Mouse (Mus musculus): ENCODE results near the gene Serpina3m. TPM values are rescaled to one million over a fixed set of nuclear protein-coding genes. Genes with fewer than 3 reads are reported as not detected.
A peak's percentile ranks its signal among the peaks of the same experiment; 100 is the strongest.
"Not testable (repeated sequence)": the region's sequence is repeated elsewhere in the genome, so short reads cannot be mapped to it uniquely, and the experiment has no call there.

Gene Serpina3m
- polyA plus RNA-seq, 1 experiment from 2014 or later: not detected

DNA sequence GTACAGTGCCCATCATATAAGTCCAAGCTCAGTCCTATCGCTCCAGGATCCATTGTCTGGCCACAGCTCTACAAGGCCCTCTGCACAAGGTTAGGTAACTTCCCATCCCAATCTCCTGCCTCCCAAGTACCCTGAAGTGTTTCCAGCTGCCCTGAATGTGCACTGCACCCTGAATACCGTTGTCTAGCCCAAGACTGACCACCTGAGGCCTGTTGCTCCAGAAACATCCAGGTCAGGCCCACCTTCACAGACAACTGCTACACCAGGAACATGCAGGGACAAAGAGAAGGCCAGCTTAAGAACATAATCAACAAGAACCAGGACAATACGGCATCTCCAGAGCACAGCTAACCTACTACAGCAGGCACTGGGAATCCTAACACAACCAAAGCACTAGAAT lies 31.7 kb downstream of the Serpina3m start:
- Histone ChIP-seq H3K79me2 (ENCODE audit: inconsistent target) (no peaks in the 10 kb centered on the region), H3K4me3 (ENCODE audit: inconsistent target) (no peak overlapping the region), H3K27ac (no peak overlapping the region), H3K36me3 (ENCODE audit: inconsistent target) (no peaks in the 10 kb centered on the region)
- 86% methylated on average over 3 of the region's 3 CpGs for WGBS (ENCODE audit: missing documents)

DNA sequence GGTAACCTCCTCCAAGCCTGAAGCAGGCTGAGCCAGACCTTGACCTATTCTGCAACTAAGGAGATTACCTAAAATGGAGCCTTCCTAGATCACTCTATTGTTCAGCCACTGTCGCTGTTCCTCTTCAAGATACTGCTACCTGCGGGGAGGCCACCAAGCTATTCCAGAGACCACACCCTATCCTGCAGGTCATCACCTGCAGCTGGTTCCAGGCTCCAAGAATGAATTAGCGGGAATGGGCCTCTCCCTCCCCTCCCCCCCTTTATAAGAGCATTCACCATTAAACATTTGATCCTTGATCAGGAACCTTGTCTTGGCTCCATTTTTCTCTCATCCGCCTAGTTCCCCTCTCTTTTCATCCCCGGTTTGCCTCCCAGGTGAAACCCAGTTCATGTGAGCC lies 38.9 kb downstream of the Serpina3m start:
- not testable (repeated sequence) for H3K4me3 ChIP-seq (ENCODE audit: inconsistent target); H3K36me3 ChIP-seq (ENCODE audit: inconsistent target); H3K79me2 ChIP-seq (ENCODE audit: inconsistent target); H3K27ac ChIP-seq
- 82% methylated on average over 5 of the region's 5 CpGs for WGBS (ENCODE audit: missing documents)

DNA sequence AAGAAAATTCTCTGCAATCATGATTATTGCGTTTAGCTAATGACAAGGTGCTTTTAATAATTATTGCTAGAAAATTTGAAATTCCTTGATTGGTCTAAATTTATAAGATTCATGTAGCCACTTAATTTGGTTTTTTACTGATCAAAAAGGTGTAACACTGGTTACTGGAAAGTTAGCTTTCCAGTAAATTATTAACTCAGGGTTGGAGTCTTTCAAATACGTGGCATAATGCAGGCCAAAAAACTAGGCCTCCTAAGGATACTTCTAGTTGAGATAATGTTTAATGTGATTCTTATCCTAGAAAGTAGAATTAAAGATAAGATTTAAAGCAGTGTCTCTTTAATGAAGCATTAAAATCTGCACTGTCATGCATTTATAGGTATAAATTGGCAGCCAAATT lies 40.1 kb downstream of the Serpina3m start:
- WGBS (ENCODE audit: missing documents): 100% methylated on average over 2 of the region's 2 CpGs
- H3K36me3 ChIP-seq (ENCODE audit: inconsistent target); H3K79me2 ChIP-seq (ENCODE audit: inconsistent target); H3K27ac ChIP-seq; H3K4me3 ChIP-seq (ENCODE audit: inconsistent target): not testable (repeated sequence)

DNA sequence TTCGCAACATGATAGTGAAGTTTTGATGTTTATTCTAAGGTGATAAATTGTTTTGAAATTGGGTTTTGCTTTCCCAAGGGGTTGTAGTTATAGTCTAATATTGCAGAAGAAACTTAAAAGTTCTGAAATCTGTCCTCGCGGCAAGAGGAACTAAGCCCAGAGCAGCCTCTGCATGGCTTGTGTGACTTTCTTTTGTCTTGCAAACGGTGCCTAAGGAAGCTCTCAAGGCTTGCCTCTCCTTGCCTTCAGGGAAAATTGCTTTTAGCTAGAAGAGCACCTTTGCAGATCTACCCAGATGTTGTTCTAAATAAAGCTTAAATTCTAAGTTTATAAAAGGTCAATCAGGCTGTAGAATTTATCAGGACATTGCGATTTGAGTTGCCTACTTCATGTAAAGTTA lies 40.5 kb downstream of the Serpina3m start:
- not testable (repeated sequence) for H3K27ac ChIP-seq; H3K79me2 ChIP-seq (ENCODE audit: inconsistent target); H3K4me3 ChIP-seq (ENCODE audit: inconsistent target); H3K36me3 ChIP-seq (ENCODE audit: inconsistent target)
- WGBS (ENCODE audit: missing documents): 64% methylated on average over 5 of the region's 5 CpGs

DNA sequence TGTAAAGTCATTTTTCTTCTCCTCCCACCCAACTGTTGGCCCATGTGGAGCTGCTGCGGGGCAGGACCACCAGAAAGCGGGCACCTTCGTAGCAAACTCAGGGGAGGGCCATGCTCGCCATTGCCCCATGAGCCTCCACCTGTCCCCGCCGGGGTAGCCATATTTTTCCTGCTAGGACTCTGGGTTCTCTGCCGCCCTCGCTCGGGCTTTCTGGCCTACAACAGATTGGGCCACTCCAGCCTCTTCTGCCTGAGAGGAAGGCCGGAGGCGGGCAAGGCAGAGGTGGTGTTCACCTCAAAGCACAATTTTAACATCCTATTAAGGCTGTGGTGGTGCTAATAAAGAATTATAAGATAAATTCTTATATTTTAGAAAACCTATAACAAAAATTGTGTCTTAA lies 41.6 kb downstream of the Serpina3m start:
- Histone ChIP-seq H3K4me3 (ENCODE audit: inconsistent target) (no peak overlapping the region), H3K27ac (no peak overlapping the region), H3K36me3 (ENCODE audit: inconsistent target) (no peaks in the 10 kb centered on the region), H3K79me2 (ENCODE audit: inconsistent target) (no peaks in the 10 kb centered on the region)
- WGBS (ENCODE audit: missing documents): 90% methylated on average over 11 of the region's 11 CpGs

DNA sequence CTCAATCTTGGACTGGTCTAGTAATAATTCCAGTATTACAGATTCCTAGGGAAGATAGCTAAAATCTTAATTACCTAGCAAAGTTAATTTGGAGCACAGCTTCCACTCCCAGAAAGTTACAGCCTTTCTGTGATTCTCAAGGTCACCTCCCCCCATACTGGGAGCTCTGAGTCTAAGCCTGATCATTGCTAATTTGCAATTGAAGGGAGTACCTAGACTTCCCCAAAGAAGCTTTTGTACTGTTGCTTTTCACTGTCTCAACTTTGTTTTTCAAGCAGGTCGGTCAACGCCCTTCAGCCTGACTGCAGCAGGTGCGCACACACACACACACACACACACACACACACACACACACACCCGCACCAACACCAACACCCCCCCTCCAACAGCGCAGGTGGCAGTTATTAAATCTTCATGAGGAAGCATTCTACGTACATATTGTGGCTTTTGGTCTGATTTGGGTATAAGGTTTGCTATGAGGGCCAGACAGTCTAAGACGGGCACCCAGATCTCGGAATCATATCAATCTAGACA lies 42.9 kb downstream of the Serpina3m start:
- H3K4me3 ChIP-seq (ENCODE audit: inconsistent target); H3K36me3 ChIP-seq (ENCODE audit: inconsistent target); H3K27ac ChIP-seq; H3K79me2 ChIP-seq (ENCODE audit: inconsistent target): not testable (repeated sequence)
- WGBS (ENCODE audit: missing documents): 98% methylated on average over 7 of the region's 8 CpGs

DNA sequence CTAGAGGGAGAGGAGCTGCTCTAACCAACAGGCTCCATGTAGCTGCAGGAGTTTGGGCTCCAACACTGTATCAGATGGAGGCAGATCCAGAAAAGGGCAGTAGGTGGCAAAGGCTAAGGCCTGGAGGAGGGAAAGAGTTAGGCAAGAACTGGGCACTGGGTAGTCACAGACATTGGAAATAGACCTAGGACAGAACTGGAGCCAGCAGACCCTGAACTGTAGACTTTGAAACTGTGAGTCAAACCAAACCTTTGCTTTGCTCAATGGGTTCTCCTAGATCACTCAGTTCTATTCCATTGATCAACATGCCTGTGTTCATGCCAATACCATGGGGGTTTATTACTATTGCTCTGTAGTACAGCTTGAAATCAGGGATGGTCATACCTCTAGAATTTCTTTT lies 47.7 kb downstream of the Serpina3m start:
- not testable (repeated sequence) for H3K79me2 ChIP-seq (ENCODE audit: inconsistent target); H3K36me3 ChIP-seq (ENCODE audit: inconsistent target); H3K4me3 ChIP-seq (ENCODE audit: inconsistent target); H3K27ac ChIP-seq

DNA sequence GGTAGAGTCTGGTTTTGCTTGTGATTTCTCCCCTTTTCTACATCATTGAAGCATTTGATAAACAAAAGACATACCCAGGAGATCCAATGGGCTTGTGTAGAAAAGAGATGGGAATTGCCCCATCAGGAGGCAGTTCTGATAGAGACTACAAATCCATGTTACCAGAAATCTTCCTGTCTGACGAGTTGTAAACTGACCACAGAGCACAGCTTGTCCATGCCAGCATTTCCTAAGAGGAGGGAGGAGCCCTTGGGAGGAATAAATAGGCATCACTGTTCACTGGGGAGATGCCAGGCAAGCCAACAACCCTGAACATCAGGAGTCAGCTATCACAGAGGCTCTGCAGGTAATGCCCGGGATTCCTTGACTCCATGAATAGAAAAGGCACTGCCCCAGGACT lies 48.6 kb downstream of the Serpina3m start:
- H3K27ac ChIP-seq; H3K4me3 ChIP-seq (ENCODE audit: inconsistent target); H3K79me2 ChIP-seq (ENCODE audit: inconsistent target); H3K36me3 ChIP-seq (ENCODE audit: inconsistent target): not testable (repeated sequence)
- 56% methylated on average over 2 of the region's 2 CpGs for WGBS (ENCODE audit: missing documents)

DNA sequence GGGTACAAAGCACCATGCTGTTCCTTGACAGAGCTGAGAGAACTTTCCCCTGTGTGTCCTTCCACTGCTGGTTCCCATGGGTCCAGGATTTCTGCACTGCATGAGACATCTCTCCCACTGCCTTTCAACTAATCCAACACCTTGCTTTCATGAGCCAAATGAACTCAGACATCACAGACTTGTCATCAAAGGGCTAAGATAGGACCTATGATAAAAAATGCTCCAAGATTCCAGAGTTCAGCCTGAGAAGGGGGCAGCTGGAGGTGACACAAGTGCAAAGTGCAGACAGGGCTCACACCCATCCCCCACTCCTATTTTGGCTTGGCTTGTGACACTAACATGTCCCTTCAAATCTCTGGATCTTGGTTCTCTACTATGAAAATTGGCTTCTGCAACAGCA lies 50.2 kb downstream of the Serpina3m start:
- Histone ChIP-seq H3K36me3 (ENCODE audit: inconsistent target) (no peaks in the 10 kb centered on the region), H3K27ac (no peak overlapping the region), H3K79me2 (ENCODE audit: inconsistent target) (no peaks in the 10 kb centered on the region), H3K4me3 (ENCODE audit: inconsistent target) (no peak overlapping the region)

DNA sequence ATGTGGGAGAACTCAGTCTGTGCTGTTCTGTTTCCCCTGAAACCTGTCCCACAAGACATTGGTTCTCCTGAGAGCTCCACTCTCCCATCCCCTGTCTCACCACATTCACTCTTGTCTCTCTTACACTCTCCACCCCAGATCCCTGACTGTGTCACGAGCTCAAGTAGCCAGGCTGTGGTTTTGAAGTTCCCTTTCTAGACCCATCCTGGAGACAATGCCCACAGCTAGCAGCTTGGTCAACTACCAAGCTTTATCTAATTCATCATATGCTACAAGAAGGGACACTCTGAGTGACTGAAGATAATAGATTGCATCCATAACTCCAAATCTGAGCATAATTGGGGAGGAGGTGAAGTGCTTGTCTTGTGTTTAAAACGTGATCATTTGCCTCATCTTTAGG lies 52.8 kb downstream of the Serpina3m start:
- not testable (repeated sequence) for H3K79me2 ChIP-seq (ENCODE audit: inconsistent target); H3K4me3 ChIP-seq (ENCODE audit: inconsistent target); H3K27ac ChIP-seq; H3K36me3 ChIP-seq (ENCODE audit: inconsistent target)
- WGBS (ENCODE audit: missing documents): 0% methylated on average over 1 of the region's 2 CpGs

DNA sequence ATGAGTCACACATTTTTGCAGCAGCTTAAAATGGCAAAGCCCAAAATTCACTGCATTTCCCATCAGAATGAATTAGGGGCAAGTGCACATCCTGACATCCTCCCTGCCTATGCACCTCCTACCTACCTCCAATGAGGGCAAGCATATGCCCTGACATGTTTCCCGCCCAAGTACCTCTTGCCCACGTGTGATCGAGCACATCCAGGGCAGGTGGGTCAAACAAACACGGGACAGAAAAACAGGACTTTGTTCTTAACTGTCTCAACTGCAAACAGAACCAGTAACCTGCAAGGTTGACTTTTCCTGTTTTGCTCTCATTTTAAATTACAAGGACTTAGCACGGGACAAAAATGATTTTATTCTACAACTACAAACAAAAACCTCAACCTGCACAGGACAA lies 65.7 kb downstream of the Serpina3m start:
- H3K27ac ChIP-seq: no peak overlapping the region
- no peaks in the 10 kb centered on the region for H3K36me3 ChIP-seq (ENCODE audit: inconsistent target)
- H3K4me3 ChIP-seq (ENCODE audit: inconsistent target): no peak overlapping the region
- no peaks in the 10 kb centered on the region for H3K79me2 ChIP-seq (ENCODE audit: inconsistent target)
- 94% methylated on average over 5 of the region's 5 CpGs for WGBS (ENCODE audit: missing documents)

DNA sequence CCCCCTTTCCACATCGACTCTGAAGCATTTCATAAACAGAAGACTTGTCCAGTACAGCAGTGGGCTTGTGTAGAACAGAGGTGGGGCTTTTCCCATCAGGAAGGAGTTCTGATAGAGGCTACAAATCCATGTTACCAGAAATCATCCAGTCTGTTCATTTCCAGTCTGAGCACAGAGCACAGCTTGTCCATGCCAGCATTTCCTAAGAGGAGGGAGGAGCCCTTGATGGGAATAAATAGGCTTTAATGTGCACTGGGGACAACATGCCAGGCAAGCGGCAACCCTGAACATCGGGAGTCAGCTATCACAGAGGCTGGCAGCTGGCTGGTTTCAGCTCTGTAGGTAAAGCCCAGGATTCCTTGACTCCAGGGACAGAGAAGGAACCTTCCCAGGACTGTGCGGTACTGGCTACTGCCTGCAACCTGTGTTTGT lies 68.2 kb downstream of the Serpina3m start, which contains the start of gene Serpina3n:
Serpina3n (plus strand) TSS at position 276 of the 432 bp plus-strand sequence.
- Histone ChIP-seq H3K79me2 (ENCODE audit: inconsistent target) (no peaks in the 10 kb centered on the region), H3K36me3 (ENCODE audit: inconsistent target) (no peaks in the 10 kb centered on the region), H3K27ac (no peak within 1 kb of the TSS), H3K4me3 (ENCODE audit: inconsistent target) (no peak within 1 kb of the TSS)
- 77% methylated on average over 4 of the region's 4 CpGs for WGBS (ENCODE audit: missing documents)

DNA sequence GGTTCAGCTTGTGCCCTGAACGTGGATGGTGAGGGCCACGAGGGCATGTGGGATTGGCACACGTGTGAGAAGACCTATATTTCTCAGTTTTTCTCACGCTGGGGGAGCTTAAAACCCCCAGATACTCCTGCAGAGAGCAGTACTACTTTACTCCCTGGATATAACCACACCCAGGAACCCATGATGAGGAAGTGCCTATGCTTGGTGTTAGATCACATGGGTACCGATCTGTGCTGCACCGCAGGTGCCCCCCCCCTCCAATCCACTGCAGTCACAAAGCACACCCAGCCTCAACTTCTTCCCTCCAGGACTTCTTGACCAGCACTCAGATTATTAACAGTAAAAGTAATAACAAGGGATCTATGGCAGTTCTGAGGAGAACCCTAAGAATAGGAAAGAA lies 74.2 kb downstream of the Serpina3m start:
- H3K4me3 ChIP-seq (ENCODE audit: inconsistent target): no peak overlapping the region
- 44% methylated on average over 6 of the region's 6 CpGs for WGBS (ENCODE audit: missing documents)
- no peaks in the 10 kb centered on the region for H3K79me2 ChIP-seq (ENCODE audit: inconsistent target)
- H3K36me3 ChIP-seq (ENCODE audit: inconsistent target): no peaks in the 10 kb centered on the region
- no peak overlapping the region for H3K27ac ChIP-seq

DNA sequence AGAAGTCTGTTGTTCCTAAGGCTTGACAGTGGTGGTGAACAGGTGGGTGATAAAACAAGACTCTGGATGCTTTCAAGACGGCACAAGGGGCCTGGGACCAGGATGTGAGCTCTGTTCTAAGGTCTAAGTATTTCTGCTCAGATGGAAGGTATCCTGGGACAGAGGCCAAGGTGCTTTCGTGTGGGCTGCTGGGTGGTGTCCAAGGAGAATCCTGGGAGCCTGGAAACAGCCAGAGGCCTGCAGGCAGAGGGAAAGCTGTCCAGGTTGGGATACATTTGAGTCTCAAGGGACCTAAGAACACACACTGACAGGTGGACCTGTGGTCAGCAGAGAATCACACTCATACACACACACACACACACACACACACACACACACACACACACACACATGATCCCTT lies 76.3 kb downstream of the Serpina3m start:
- H3K27ac ChIP-seq: 0 out of 2 replicates have a peak overlapping the region, but pooled peaks have one; percentile 63

DNA sequence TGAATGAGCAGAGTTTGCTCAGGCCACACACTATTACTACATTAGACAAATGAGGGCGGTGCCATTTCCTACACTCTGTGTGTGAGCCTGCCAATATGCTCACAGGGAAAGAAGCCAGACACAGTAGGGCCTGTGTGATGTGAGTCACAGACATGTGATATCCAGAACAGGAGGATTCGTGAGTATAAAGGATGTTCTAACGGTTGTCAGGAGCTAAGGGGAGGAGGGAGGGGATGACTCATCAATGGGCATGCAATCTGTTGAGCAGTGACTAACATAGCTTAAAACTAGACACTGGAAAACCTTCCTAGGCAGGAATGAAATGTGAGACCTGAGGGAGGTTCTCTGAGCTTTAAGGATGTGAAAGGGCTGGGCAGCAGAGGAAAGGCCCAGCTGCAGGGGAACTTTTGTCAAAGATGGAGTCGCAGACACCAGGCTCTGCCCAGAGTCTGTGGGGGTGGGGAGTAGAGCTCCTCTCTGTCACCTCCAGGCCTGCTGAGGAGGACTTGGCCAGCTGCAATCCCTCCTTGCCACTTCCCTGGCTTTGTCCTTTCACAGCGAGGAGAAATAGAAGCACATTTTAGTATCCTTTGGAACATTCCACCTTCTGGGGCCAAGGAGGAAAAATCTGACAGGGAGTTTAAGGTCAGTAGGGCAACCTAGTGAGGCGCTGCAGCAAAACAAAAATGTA lies 77.5 kb downstream of the Serpina3m start:
- H3K79me2 ChIP-seq (ENCODE audit: inconsistent target): no peaks in the 10 kb centered on the region
- H3K27ac ChIP-seq: peak overlapping the region; percentile 63
- H3K36me3 ChIP-seq (ENCODE audit: inconsistent target): no peaks in the 10 kb centered on the region
- 63% methylated on average over 6 of the region's 6 CpGs for WGBS (ENCODE audit: missing documents)
- no peak overlapping the region for H3K4me3 ChIP-seq (ENCODE audit: inconsistent target)

More for the DNA sequence above, 76.3 kb downstream of the Serpina3m start:
- Histone ChIP-seq H3K4me3 (ENCODE audit: inconsistent target) (no peak overlapping the region), H3K36me3 (ENCODE audit: inconsistent target) (no peaks in the 10 kb centered on the region), H3K79me2 (ENCODE audit: inconsistent target) (no peaks in the 10 kb centered on the region)
- 100% methylated on average over 2 of the region's 2 CpGs for WGBS (ENCODE audit: missing documents)

Data from macrophage (primary cell).